Mouse (Mus musculus): Measurements from ENCODE around the gene Gdpgp1. TPM values are rescaled to one million over a fixed set of nuclear protein-coding genes. Genes with fewer than 3 reads are reported as not detected.

The Gdpgp1 gene
- polyA plus RNA-seq, 1 experiment from 2014 or later, result 3.9 TPM

DNA sequence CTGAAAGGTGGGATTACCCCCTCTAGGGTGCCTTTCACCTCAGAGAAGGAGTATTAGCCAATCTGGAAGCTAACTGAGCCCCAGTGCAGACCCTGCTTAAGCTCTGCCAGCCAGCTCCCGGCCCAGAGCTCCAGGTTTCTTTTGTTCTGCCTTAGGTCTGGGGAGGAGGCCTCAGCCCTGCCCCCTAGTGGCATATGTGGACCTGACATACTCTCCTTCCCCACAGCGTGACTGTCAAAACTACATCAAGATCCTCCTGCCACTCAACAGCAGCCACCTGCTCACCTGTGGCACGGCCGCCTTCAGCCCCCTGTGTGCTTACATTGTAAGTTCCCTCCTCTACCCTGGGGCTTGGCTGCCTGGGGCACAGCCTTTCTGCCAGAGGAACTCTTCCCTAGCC is 17.3 kb upstream of the Gdpgp1 start:
- peak; percentile 91 for ATAC-seq
- WGBS, result 14% methylated on average over 4 of the region's 4 CpGs
- Histone ChIP-seq H3K4me3 (replicated peaks; ENCODE audit: low read length) (no peak overlapping the region), H3K4me2 (ENCODE audit: low read length) (no peak overlapping the region), H3K9ac (replicated peaks; ENCODE audit: low read depth, low read length) (peak overlapping the region; percentile 49), H3K27me3 (replicated peaks; ENCODE audit: control insufficient read depth, insufficient read depth, low read length) (no peaks in the 10 kb centered on the region), H3K4me1 (replicated peaks; ENCODE audit: control insufficient read depth, insufficient read depth, low read length) (peaks cover 8% of the 10 kb centered on the region), H3K36me3 (ENCODE audit: control insufficient read depth, insufficient read depth) (peaks cover 22% of the 10 kb centered on the region), H3K9me3 (ENCODE audit: control insufficient read depth, low read length) (no peaks in the 10 kb centered on the region), H3K27ac (ENCODE audit: low read length) (peak overlapping the region; percentile 80)

DNA sequence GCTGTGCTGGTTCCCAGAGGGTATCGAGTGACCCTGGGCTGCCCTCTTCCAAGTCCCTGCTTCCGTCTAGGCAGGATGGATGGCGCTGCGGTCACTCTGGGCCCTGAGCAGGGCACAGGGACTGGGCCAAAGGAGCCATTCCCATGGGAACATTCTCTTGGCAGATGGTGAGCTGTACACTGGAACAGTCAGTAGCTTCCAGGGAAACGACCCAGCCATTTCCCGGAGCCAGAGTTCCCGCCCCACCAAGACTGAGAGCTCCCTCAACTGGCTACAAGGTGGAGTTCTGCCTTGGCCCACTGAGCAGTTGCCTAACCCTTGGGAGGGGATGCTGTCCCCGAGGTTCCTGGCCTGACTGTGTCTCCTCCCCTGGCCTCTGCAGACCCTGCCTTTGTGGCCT is 16.1 kb upstream of the Gdpgp1 start:
- ATAC-seq, result no peak
- Histone ChIP-seq H3K4me2 (ENCODE audit: low read length) (no peak overlapping the region), H3K9ac (replicated peaks; ENCODE audit: low read depth, low read length) (no peak overlapping the region), H3K4me1 (replicated peaks; ENCODE audit: control insufficient read depth, insufficient read depth, low read length) (peaks cover 5% of the 10 kb centered on the region), H3K27me3 (replicated peaks; ENCODE audit: control insufficient read depth, insufficient read depth, low read length) (no peaks in the 10 kb centered on the region), H3K27ac (ENCODE audit: low read length) (no peak overlapping the region), H3K4me3 (replicated peaks; ENCODE audit: low read length) (no peak overlapping the region), H3K9me3 (ENCODE audit: control insufficient read depth, low read length) (no peaks in the 10 kb centered on the region), H3K36me3 (ENCODE audit: control insufficient read depth, insufficient read depth) (peaks cover 33% of the 10 kb centered on the region)
- WGBS, result 79% methylated on average over 8 of the region's 8 CpGs

DNA sequence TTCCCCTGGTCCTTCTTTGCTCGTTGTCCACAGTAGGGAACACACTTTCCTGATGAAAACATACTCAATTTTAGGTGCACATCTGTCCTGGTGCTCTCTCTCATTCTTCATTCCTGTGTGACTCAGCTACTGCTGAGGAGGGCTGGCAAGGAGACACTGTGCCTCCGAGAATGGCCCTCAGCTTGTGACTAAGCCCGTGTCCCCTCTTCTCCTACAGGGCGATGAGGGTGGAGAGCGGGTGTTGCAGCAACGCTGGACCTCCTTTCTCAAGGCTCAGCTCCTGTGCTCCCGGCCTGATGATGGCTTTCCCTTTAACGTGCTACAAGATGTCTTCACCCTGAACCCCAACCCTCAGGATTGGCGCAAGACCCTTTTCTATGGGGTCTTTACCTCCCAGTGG is 14.0 kb upstream of the Gdpgp1 start:
- H3K36me3 ChIP-seq (ENCODE audit: control insufficient read depth, insufficient read depth), result peaks cover 32% of the 10 kb centered on the region
- no peak overlapping the region for H3K27ac ChIP-seq (ENCODE audit: low read length)
- no peak overlapping the region for H3K4me3 ChIP-seq (replicated peaks; ENCODE audit: low read length)
- H3K9ac ChIP-seq (replicated peaks; ENCODE audit: low read depth, low read length), result no peak overlapping the region
- H3K4me2 ChIP-seq (ENCODE audit: low read length), result no peak overlapping the region
- WGBS, result 97% methylated on average over 9 of the region's 9 CpGs
- no peaks in the 10 kb centered on the region for H3K27me3 ChIP-seq (replicated peaks; ENCODE audit: control insufficient read depth, insufficient read depth, low read length)
- peaks cover 5% of the 10 kb centered on the region for H3K4me1 ChIP-seq (replicated peaks; ENCODE audit: control insufficient read depth, insufficient read depth, low read length)
- no peaks in the 10 kb centered on the region for H3K9me3 ChIP-seq (ENCODE audit: control insufficient read depth, low read length)
- ATAC-seq, result no peak

DNA sequence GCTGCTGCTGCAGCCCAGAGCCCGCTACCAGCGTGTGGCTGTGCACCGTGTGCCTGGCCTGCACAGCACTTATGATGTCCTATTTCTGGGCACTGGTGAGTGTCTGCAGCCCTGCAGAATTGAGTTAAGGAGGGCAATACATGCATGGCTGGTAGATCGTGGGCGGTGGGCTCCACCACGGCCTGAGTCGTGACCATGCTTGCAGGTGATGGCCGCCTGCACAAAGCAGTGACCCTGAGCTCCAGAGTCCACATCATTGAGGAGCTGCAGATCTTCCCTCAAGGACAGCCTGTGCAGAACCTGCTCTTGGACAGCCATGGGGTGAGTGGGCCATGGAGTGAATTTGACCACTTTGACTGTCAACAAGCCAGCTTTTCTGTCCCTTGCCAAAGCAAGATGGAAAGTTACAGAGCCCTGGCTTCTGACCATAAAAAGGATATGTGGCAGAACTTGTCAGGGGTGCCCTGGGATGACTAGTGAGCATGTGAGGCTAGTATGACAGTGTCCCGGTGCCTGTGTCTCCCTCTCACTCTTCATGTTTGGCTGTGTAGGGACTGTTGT is 12.3 kb upstream of the Gdpgp1 start:
- H3K9ac ChIP-seq (replicated peaks; ENCODE audit: low read depth, low read length), result no peak overlapping the region
- H3K4me2 ChIP-seq (ENCODE audit: low read length), result no peak overlapping the region
- no peak overlapping the region for H3K4me3 ChIP-seq (replicated peaks; ENCODE audit: low read length)
- peaks cover under 1% of the 10 kb centered on the region for H3K4me1 ChIP-seq (replicated peaks; ENCODE audit: control insufficient read depth, insufficient read depth, low read length)
- H3K36me3 ChIP-seq (ENCODE audit: control insufficient read depth, insufficient read depth), result peaks cover 38% of the 10 kb centered on the region
- H3K9me3 ChIP-seq (ENCODE audit: control insufficient read depth, low read length), result no peaks in the 10 kb centered on the region
- H3K27me3 ChIP-seq (replicated peaks; ENCODE audit: control insufficient read depth, insufficient read depth, low read length), result no peaks in the 10 kb centered on the region
- ATAC-seq, result no peak
- WGBS, result 95% methylated on average over 9 of the region's 9 CpGs
- no peak overlapping the region for H3K27ac ChIP-seq (ENCODE audit: low read length)

DNA sequence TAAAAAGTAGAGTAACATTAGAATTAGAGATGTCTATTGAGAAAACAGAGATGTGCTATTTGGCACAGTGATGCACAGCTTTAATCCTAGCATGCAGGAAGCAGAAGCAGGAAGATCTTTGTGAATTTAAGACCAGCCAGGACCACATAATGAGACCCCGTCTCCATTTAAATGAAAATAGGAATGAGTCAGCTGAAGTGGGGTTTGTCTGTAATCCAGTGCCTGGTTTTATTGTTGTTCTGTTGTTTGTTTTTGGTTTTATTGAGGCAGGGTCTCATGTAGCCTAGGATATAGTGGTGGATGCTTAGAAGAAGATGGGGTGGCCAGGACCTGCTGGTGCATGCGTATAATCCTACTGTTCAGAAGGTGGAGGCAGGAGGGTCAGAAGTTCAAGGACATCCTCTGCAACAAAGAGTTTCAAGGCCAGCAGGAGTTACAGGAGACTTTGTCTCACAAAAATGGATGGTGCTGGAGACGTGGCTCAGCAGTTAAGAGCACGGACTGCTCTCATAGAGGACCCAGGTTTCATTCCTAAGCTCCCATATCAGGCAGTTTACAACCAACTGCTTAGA is 11.4 kb upstream of the Gdpgp1 start:
- Histone ChIP-seq H3K4me2 (ENCODE audit: low read length) (no peak overlapping the region), H3K36me3 (ENCODE audit: control insufficient read depth, insufficient read depth) (peaks cover 40% of the 10 kb centered on the region), H3K27ac (ENCODE audit: low read length) (no peak overlapping the region), H3K9me3 (ENCODE audit: control insufficient read depth, low read length) (no peaks in the 10 kb centered on the region), H3K4me3 (replicated peaks; ENCODE audit: low read length) (no peak overlapping the region), H3K27me3 (replicated peaks; ENCODE audit: control insufficient read depth, insufficient read depth, low read length) (no peaks in the 10 kb centered on the region), H3K4me1 (replicated peaks; ENCODE audit: control insufficient read depth, insufficient read depth, low read length) (no peaks in the 10 kb centered on the region), H3K9ac (replicated peaks; ENCODE audit: low read depth, low read length) (no peak overlapping the region)
- no peak for ATAC-seq
- WGBS, result 88% methylated on average over 4 of the region's 4 CpGs

DNA sequence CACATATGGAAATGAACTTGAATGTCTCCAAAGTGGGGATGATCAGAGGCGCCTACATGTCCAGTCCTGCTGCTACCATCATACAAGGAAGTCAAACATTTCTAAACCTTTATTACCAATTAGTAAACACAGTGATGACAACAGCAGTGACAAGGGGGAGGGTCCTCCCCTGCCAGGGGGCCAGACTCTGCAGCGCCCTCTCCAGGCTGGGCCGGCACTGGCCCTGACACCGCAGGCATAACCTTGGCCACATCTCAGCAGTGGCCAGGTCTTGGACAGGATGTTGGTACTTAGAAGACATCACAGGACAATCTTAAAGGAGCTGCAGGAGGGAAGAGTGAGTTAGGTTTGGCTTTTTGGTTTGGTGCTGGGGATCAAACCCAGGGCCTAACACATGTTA is 5.6 kb upstream of the Gdpgp1 start:
- Histone ChIP-seq H3K36me3 (ENCODE audit: control insufficient read depth, insufficient read depth) (peaks cover 16% of the 10 kb centered on the region), H3K9me3 (ENCODE audit: control insufficient read depth, low read length) (no peaks in the 10 kb centered on the region), H3K27ac (ENCODE audit: low read length) (no peak overlapping the region), H3K4me3 (replicated peaks; ENCODE audit: low read length) (no peak overlapping the region), H3K27me3 (replicated peaks; ENCODE audit: control insufficient read depth, insufficient read depth, low read length) (peaks cover 4% of the 10 kb centered on the region; the same call in 1 of the 2 replicates), H3K4me2 (ENCODE audit: low read length) (no peak overlapping the region), H3K9ac (replicated peaks; ENCODE audit: low read depth, low read length) (no peak overlapping the region), H3K4me1 (replicated peaks; ENCODE audit: control insufficient read depth, insufficient read depth, low read length) (peaks cover 6% of the 10 kb centered on the region)
- 94% methylated on average over 4 of the region's 4 CpGs for WGBS
- ATAC-seq, result no peak

DNA sequence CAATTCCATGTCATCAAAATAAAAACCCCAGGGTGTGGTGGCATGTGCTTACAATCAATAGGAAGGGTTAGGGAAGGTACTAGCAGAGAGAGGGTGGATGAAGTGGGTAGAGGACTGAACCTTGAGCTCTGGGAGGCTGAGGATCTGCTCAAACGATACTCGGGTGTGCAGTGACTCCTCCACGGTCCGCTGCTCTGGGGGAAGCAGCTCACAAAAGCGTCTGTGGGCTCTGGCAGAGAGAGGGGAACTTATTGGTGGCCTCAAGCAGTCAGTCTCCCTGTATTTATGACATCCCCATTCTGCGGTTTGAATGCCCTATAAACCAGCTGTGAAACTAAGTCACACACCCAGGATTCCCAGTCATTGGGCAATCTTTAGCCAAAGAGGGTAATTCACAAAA is 2.5 kb upstream of the Gdpgp1 start:
- H3K27me3 ChIP-seq (replicated peaks; ENCODE audit: control insufficient read depth, insufficient read depth, low read length), result peaks cover 4% of the 10 kb centered on the region; the same call in 1 of the 2 replicates
- no peak overlapping the region for H3K27ac ChIP-seq (ENCODE audit: low read length)
- H3K4me1 ChIP-seq (replicated peaks; ENCODE audit: control insufficient read depth, insufficient read depth, low read length), result peaks cover 22% of the 10 kb centered on the region
- WGBS, result 57% methylated on average over 6 of the region's 6 CpGs
- no peak overlapping the region for H3K4me3 ChIP-seq (replicated peaks; ENCODE audit: low read length)
- no peaks in the 10 kb centered on the region for H3K9me3 ChIP-seq (ENCODE audit: control insufficient read depth, low read length)
- no peak for ATAC-seq
- peaks cover 6% of the 10 kb centered on the region; the same call in 1 of the 2 replicates for H3K36me3 ChIP-seq (ENCODE audit: control insufficient read depth, insufficient read depth)
- H3K9ac ChIP-seq (replicated peaks; ENCODE audit: low read depth, low read length), result no peak overlapping the region
- H3K4me2 ChIP-seq (ENCODE audit: low read length), result no peak overlapping the region

DNA sequence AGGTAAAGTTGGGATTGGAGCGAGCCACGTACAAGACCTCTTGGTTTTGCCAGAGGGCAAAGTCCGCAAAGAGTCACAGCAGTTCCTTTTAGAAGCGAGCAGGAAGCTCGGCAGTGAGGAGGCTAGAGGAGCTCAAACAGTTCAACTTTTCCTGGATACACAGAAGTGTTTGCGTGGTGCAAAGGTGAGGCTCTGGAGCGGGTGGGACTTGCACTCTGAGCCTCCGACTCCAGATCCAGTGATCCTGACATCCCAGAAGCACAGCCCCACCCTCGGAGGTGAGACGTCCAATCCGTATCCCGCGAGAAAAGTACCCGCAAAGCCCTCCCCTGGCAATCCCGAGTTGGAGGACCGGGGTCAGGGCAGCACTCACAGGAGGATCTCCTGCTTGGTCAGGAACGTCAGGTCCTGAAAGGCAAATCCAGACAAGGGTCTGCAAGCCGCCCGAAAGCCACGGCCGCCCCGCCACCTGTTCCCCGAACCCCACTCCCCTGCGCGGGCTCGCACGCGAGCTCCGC is 635 bp upstream of the Gdpgp1 start:
- under 1% methylated on average over 29 of the region's 29 CpGs for WGBS

DNA sequence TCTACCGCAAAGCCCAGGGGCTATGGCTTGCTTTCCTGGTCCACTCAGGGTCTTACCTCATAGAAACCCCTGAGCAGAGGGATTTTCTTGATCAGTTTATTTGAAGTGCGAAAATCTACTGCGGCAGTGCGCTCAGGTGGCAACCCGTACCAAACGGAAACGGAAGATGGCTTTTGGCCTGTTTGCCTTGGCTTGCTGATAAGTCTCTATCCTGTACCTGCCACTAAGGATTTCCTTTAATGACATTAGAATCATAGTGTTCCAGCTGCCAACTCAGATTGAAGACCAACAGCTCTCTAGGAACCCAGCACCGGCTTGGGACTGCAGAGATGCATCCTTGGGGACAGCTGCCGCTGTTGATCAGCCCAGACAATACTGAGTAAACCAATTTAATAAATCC is 1.1 kb downstream of the Gdpgp1 start:
- WGBS, result 86% methylated on average over 9 of the region's 9 CpGs
- no peak overlapping the region for H3K9ac ChIP-seq (replicated peaks; ENCODE audit: low read depth, low read length)
- no peak overlapping the region for H3K4me3 ChIP-seq (replicated peaks; ENCODE audit: low read length)

More for the DNA sequence above, 635 bp upstream of the Gdpgp1 start:
- H3K4me3 ChIP-seq (replicated peaks; ENCODE audit: low read length), result peak overlapping the region; percentile 55
- no peak overlapping the region for H3K27ac ChIP-seq (ENCODE audit: low read length)
- H3K4me2 ChIP-seq (ENCODE audit: low read length), result peak overlapping the region; percentile 69
- ATAC-seq, result no peak; the same call in 1 of the 2 replicates
- no peaks in the 10 kb centered on the region for H3K9me3 ChIP-seq (ENCODE audit: control insufficient read depth, low read length)
- peak overlapping the region; percentile 60 for H3K9ac ChIP-seq (replicated peaks; ENCODE audit: low read depth, low read length)
- H3K4me1 ChIP-seq (replicated peaks; ENCODE audit: control insufficient read depth, insufficient read depth, low read length), result peaks cover 22% of the 10 kb centered on the region
- H3K27me3 ChIP-seq (replicated peaks; ENCODE audit: control insufficient read depth, insufficient read depth, low read length), result peaks cover 4% of the 10 kb centered on the region; the same call in 1 of the 2 replicates
- 0 out of 2 replicates have a peak, but pooled peaks cover 3% of the 10 kb centered on the region for H3K36me3 ChIP-seq (ENCODE audit: control insufficient read depth, insufficient read depth)

More for the DNA sequence above, 1.1 kb downstream of the Gdpgp1 start:
- Histone ChIP-seq H3K27ac (ENCODE audit: low read length) (no peak overlapping the region), H3K27me3 (replicated peaks; ENCODE audit: control insufficient read depth, insufficient read depth, low read length) (peaks cover 4% of the 10 kb centered on the region; the same call in 1 of the 2 replicates), H3K36me3 (ENCODE audit: control insufficient read depth, insufficient read depth) (peaks cover 4% of the 10 kb centered on the region), H3K9me3 (ENCODE audit: control insufficient read depth, low read length) (no peaks in the 10 kb centered on the region), H3K4me2 (ENCODE audit: low read length) (peak overlapping the region; percentile 69), H3K4me1 (replicated peaks; ENCODE audit: control insufficient read depth, insufficient read depth, low read length) (peaks cover 22% of the 10 kb centered on the region)
- ATAC-seq, result no peak
